Mouse (Mus musculus) ZHBTc4 (cell line): ENCODE measurements around the gene Pmf1.

Source experiments
- DNase-seq: peaks from one replicate; pipeline ENCODE4 v3.0.0-alpha.2; 2011; ENCODE audit warnings: low read depth, low spot score

Gene Pmf1

GRCm38 (mm10) chr3:88409741-88410644, at the start of gene Pmf1:
TSS of gene Pmf1 (minus strand) at chr3:88410331.
- peak; percentile 96 for DNase-seq

- DNase-seq = peak; percentile 54
These were observed 48.7 kb upstream of the Pmf1 start for GRCm38 (mm10) chr3:88458778-88459219.

GRCm38 (mm10) chr3:88456746-88457532, 46.8 kb upstream of the Pmf1 start:
- DNase-seq = no peak

GRCm38 (mm10) chr3:88456313-88456712, 46.2 kb upstream of the Pmf1 start:
- no peak for DNase-seq

GRCm38 (mm10) chr3:88455588-88456264, 45.6 kb upstream of the Pmf1 start:
- peak; percentile 39 for DNase-seq

GRCm38 (mm10) chr3:88454762-88455587, 44.8 kb upstream of the Pmf1 start:
- DNase-seq = no peak

- no peak for DNase-seq
These were observed 43.9 kb upstream of the Pmf1 start for GRCm38 (mm10) chr3:88453986-88454385.

GRCm38 (mm10) chr3:88453369-88453768, 43.2 kb upstream of the Pmf1 start:
- DNase-seq = no peak

- no peak for DNase-seq
These were observed 42.6 kb upstream of the Pmf1 start for GRCm38 (mm10) chr3:88452716-88453115.

GRCm38 (mm10) chr3:88452246-88452645, 42.1 kb upstream of the Pmf1 start:
- DNase-seq = no peak

- DNase-seq = no peak
These were observed 40.4 kb upstream of the Pmf1 start for GRCm38 (mm10) chr3:88450379-88451131.

GRCm38 (mm10) chr3:88449395-88450023, 39.4 kb upstream of the Pmf1 start:
- peak; percentile 46 for DNase-seq

- DNase-seq = no peak
These were observed 38.3 kb upstream of the Pmf1 start for GRCm38 (mm10) chr3:88448443-88448842.

- DNase-seq = no peak
These were observed 37.6 kb upstream of the Pmf1 start for GRCm38 (mm10) chr3:88447676-88448183.

- DNase-seq = no peak
These were observed 36.5 kb upstream of the Pmf1 start for GRCm38 (mm10) chr3:88446471-88447123.

GRCm38 (mm10) chr3:88442888-88443287, 32.8 kb upstream of the Pmf1 start:
- peak; percentile 53 for DNase-seq

GRCm38 (mm10) chr3:88442488-88442887, 32.4 kb upstream of the Pmf1 start:
- no peak for DNase-seq

GRCm38 (mm10) chr3:88440500-88441381, 30.6 kb upstream of the Pmf1 start:
- DNase-seq = peak; percentile 69
